Mouse (Mus musculus) neural tube, postnatal 0 days (tissue): ENCODE results near the gene Uncx. TPM values are rescaled to one million over a fixed set of nuclear protein-coding genes. Genes with fewer than 3 reads are reported as not detected.

Experiments used
- polyA plus RNA-seq: library from polyadenylated mRNA; unstranded; fragments of >200 nt; fragmentation: Nextera tagmentation; extraction: Ambion mirVana; gene quantifications from 2 replicates; pipeline ENCODE4 v1.2.1, GENCODE M21; 2015

Uncx gene
- polyA plus RNA-seq = 16.0 and 19.6 TPM in 2 replicates

GRCm38 (mm10) chr5:139543214-139543613, at the start of gene Uncx:
Gene Uncx, plus strand, starts transcription at chr5:139543494.

Other genes starting within 250 kb of the Uncx start
- 156 TPM in 2 replicates for gene Adap1, start 217.9 kb upstream of the Uncx start, polyA plus RNA-seq
- 77.9 and 87.1 TPM in 2 replicates for gene Cox19, start 192.1 kb upstream of the Uncx start, polyA plus RNA-seq
- not detected in 2 replicates for gene Cyp2w1, start 190.9 kb upstream of the Uncx start, polyA plus RNA-seq
- 4.7 and 4.8 TPM in 2 replicates for gene Gpr146, start 165.8 kb upstream of the Uncx start, polyA plus RNA-seq
- gene C130050O18Rik, start 138.2 kb upstream of the Uncx start, polyA plus RNA-seq = 0.31 and 0.49 TPM in 2 replicates
- gene Gper1, start 120.3 kb upstream of the Uncx start, polyA plus RNA-seq = 5.1 and 5.8 TPM in 2 replicates
- 13.9 and 15.1 TPM in 2 replicates for gene 3110082I17Rik, start 83.0 kb upstream of the Uncx start, polyA plus RNA-seq
- 20.5 and 25.2 TPM in 2 replicates for gene Zfand2a, start 58.9 kb upstream of the Uncx start, polyA plus RNA-seq
- gene Micall2, start 192.8 kb downstream of the Uncx start, polyA plus RNA-seq = 6.6 and 7.1 TPM in 2 replicates
- 26.2 and 28.9 TPM in 2 replicates for gene Ints1, start 232.2 kb downstream of the Uncx start, polyA plus RNA-seq
- 7.5 and 9.7 TPM in 2 replicates for gene Mafk, start 248.0 kb downstream of the Uncx start, polyA plus RNA-seq